Mouse (Mus musculus): ENCODE results near the gene Clec18a. TPM values are rescaled to one million over a fixed set of nuclear protein-coding genes. Genes with fewer than 3 reads are reported as not detected.
"Not testable (repeated sequence)": the region's sequence is repeated elsewhere in the genome, so short reads cannot be mapped to it uniquely, and the experiment has no call there.

Clec18a gene
- polyA plus RNA-seq, 1 experiment from 2014 or later, result 0.13 TPM

DNA sequence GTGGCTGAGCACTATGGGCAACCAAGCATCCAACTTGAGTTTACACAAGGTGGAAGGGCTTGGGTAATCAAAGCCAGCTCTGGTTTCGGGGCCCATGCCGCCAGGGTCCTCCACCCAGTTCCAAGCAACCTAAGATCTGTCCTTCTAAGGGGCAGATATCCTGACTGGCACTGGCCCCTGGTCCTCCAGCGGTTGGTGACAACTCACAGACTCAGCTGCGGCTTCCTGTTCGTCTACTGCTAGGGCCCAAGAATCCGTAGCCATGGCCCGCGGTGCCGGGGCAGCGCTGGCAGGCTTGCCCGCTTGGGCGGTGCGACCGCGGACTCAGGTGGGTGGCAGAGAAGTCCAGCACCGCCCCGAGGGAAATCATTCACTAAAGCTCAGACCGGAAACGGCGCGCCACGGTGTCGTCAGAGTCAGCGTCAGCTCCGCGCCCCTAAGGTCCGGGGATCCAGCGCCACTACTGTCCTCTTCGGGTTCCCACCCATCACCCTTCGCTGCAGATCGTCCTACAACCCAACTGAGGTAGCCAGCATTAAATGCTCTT, 64.8 kb downstream of the Clec18a start:
- Histone ChIP-seq H3K4me3 (replicated peaks) (peak overlapping the region; percentile 76), H3K4me2 (replicated peaks) (peak overlapping the region; percentile 77), H3K9me3 (no peaks in the 10 kb centered on the region), H3K4me1 (replicated peaks) (0 out of 2 replicates have a peak, but pooled peaks cover 3% of the 10 kb centered on the region), H3K27ac (peak overlapping the region; percentile 58; the same call in 1 of the 2 replicates), H3K9ac (peak overlapping the region; percentile 81), H3K27me3 (replicated peaks) (no peaks in the 10 kb centered on the region), H3K36me3 (no peaks in the 10 kb centered on the region)
- ATAC-seq, result peak; percentile 98
- WGBS, result under 1% methylated on average over 31 of the region's 31 CpGs

- not testable (repeated sequence) for H3K4me1 ChIP-seq (replicated peaks); H3K9ac ChIP-seq; H3K27ac ChIP-seq; H3K9me3 ChIP-seq; H3K4me2 ChIP-seq (replicated peaks); H3K36me3 ChIP-seq; H3K27me3 ChIP-seq (replicated peaks); H3K4me3 ChIP-seq (replicated peaks); ATAC-seq
- WGBS, result 77% methylated on average over 2 of the region's 2 CpGs
Observed at GRCm38 (mm10) chr8:111026609-111027008, 65.6 kb downstream of the Clec18a start.

DNA sequence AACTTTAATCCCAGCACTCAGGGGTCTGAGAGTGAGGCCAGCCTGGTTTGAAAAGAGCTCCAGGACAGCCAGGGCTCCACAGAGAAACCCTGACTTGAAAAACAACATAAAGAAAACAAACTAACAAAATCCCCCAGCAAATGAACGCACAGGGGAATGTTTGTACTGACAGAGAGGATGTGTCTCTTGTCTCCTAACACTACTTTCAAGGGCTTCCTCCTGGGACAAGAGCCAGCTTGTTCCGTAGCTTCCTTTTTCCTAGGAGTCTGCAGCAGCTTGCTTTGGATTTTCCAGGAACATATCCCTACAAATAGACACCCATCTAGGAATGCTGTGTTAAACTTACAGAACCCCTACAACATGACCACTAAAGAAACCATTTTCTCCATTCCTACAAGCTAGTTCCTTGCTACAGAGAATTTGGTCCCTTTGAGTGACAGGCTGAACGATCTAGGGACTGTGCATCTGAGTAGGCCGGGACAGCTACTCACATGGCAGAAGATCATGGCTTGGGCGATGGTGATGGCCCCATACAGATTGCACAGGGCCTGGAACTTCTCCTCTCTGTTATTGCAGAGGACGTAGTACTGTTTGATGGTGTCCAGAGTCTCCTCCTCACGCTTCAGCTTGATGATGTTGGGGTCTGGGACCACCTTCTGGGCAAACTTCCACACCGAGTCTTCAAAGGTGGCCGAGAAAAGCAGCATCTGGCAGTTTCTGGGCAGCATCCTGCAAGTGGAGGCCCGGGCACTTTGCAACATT, 81.8 kb downstream of the Clec18a start:
- H3K4me3 ChIP-seq (replicated peaks); H3K4me2 ChIP-seq (replicated peaks); H3K4me1 ChIP-seq (replicated peaks); H3K9ac ChIP-seq; H3K27ac ChIP-seq; H3K9me3 ChIP-seq; H3K27me3 ChIP-seq (replicated peaks); ATAC-seq: not testable (repeated sequence)
- H3K36me3 ChIP-seq, result peaks cover 10% of the 10 kb centered on the region
- 89% methylated on average over 9 of the region's 10 CpGs for WGBS

Other genes with a start within 250 kb of the Clec18a start
- gene Cog4, start 245.8 kb downstream of the Clec18a start, polyA plus RNA-seq (2015; fragmentation: Nextera tagmentation; extraction: Ambion mirVana), result 69.0 and 69.5 TPM in 2 replicates
- 123 and 126 TPM in 2 replicates for gene Sf3b3, start 245.6 kb downstream of the Clec18a start, polyA plus RNA-seq (2015; fragmentation: Nextera tagmentation; extraction: Ambion mirVana)
- 10.2 and 13.2 TPM in 2 replicates for gene Fuk, start 189.9 kb downstream of the Clec18a start, polyA plus RNA-seq (2015; fragmentation: Nextera tagmentation; extraction: Ambion mirVana)
- gene St3gal2, start 172.5 kb downstream of the Clec18a start, polyA plus RNA-seq (2015; fragmentation: Nextera tagmentation; extraction: Ambion mirVana), result 13.0 and 15.3 TPM in 2 replicates
- gene Ddx19a, start 94.6 kb downstream of the Clec18a start, polyA plus RNA-seq (2015; fragmentation: Nextera tagmentation; extraction: Ambion mirVana), result 12.4 and 15.4 TPM in 2 replicates
- 7.0 and 7.5 TPM in 2 replicates for gene Ddx19b, start 60.7 kb downstream of the Clec18a start, polyA plus RNA-seq (2015; fragmentation: Nextera tagmentation; extraction: Ambion mirVana)
- 50.4 and 54.1 TPM in 2 replicates for gene Aars, start 59.3 kb downstream of the Clec18a start, polyA plus RNA-seq (2015; fragmentation: Nextera tagmentation; extraction: Ambion mirVana)
- 23.0 and 24.3 TPM in 2 replicates for gene Exosc6, start 36.1 kb downstream of the Clec18a start, polyA plus RNA-seq (2015; fragmentation: Nextera tagmentation; extraction: Ambion mirVana)
- 9.5 and 10.1 TPM in 2 replicates for gene Pdpr, start 2.2 kb upstream of the Clec18a start, polyA plus RNA-seq (2015; fragmentation: Nextera tagmentation; extraction: Ambion mirVana)
- 54.5 and 57.4 TPM in 2 replicates for gene Glg1, start 166.8 kb upstream of the Clec18a start, polyA plus RNA-seq (2015; fragmentation: Nextera tagmentation; extraction: Ambion mirVana)
- 49.4 and 50.3 TPM in 2 replicates for gene Rfwd3, start 207.8 kb upstream of the Clec18a start, polyA plus RNA-seq (2015; fragmentation: Nextera tagmentation; extraction: Ambion mirVana)
- gene Mlkl, start 245.8 kb upstream of the Clec18a start, polyA plus RNA-seq (2015; fragmentation: Nextera tagmentation; extraction: Ambion mirVana), result 2.7 TPM in 2 replicates